Mouse (Mus musculus): ENCODE measurements around the gene Klhl30.

- TF ChIP-seq CTCF (IDR thresholded peaks at IDR 0.05; ENCODE audit: low read depth) (no peak), EP300 (IDR thresholded peaks at IDR 0.05; ENCODE audit: low read depth) (no peak)
Observed at GRCm38 (mm10) chr1:91404976-91405375, 54.2 kb downstream of the Klhl30 start.

All from liver, postnatal 0 days (tissue).